Mouse (Mus musculus) cortical plate, adult 2 months (tissue): ENCODE results near the gene Ado. TPM values are rescaled to one million over a fixed set of nuclear protein-coding genes. Genes with fewer than 3 reads are reported as not detected.

ENCODE experiments used
- H3K27ac ChIP-seq: fragments of 200-500 bp; 2 replicates; pipeline ENCODE4 v1.5.1; 2012; ENCODE audit warnings: low read length, control low read depth, inconsistent platforms; ENCODE audit not compliant: insufficient read depth
- H3K4me1 ChIP-seq: fragments of 200-500 bp; 2 replicates; pipeline ENCODE4 v1.6.1; 2011; ENCODE audit warnings: low read length; ENCODE audit not compliant: control insufficient read depth, insufficient read depth
- H3K4me3 ChIP-seq: fragments of 200-500 bp; 2 replicates; pipeline ENCODE4 v1.5.1; 2011; ENCODE audit warnings: mild to moderate bottlenecking, low read length, control low read depth; ENCODE audit not compliant: insufficient read depth
- CTCF ChIP-seq: fragments of 200-500 bp; IDR thresholded peaks from 2 replicates; pipeline ENCODE4 v1.5.1; 2011; ENCODE audit warnings: mild to moderate bottlenecking, control low read depth, low read length; ENCODE audit not compliant: insufficient read depth; ENCODE audit errors: extremely low read depth
- POLR2A ChIP-seq: fragments of 200-500 bp; IDR thresholded peaks from 2 replicates; pipeline ENCODE4 v1.6.1; 2011; ENCODE audit warnings: mild to moderate bottlenecking, low read length, control low read depth; ENCODE audit not compliant: insufficient read depth; ENCODE audit errors: extremely low read depth
- polyA plus RNA-seq: library from polyadenylated mRNA; depleted of rRNA; stranded (reverse); fragments of >200 nt; gene quantifications from 2 replicates; pipeline ENCODE4 v1.2.3, GENCODE M21; 2012; rRNA removed

Gene Ado
- 25.9 and 28.7 TPM in 2 replicates for polyA plus RNA-seq

- peak within 1 kb of the TSS; percentile 96 for H3K27ac ChIP-seq
- H3K4me1 ChIP-seq, result peaks cover 4% of the 10 kb centered on the region
- TF ChIP-seq CTCF (no peak), POLR2A (peak; percentile 10)
- H3K4me3 ChIP-seq, result peak within 1 kb of the TSS; percentile 86
These were observed at the start of gene Ado for GRCm38 (mm10) chr10:67548877-67549731. Ado (minus strand) TSS chr10:67548955.

- TF ChIP-seq CTCF (no peak), POLR2A (no peak)
- Histone ChIP-seq H3K27ac (no peak overlapping the region), H3K4me1 (no peaks in the 10 kb centered on the region), H3K4me3 (no peak overlapping the region)
These were observed 46.5 kb upstream of the Ado start for GRCm38 (mm10) chr10:67595278-67595677.

- no peak for TF ChIP-seq CTCF
- TF ChIP-seq POLR2A, result no peak
- Histone ChIP-seq H3K27ac (no peak overlapping the region), H3K4me1 (no peaks in the 10 kb centered on the region), H3K4me3 (no peak overlapping the region)
These were observed 37.3 kb upstream of the Ado start for GRCm38 (mm10) chr10:67585873-67586610.

- TF ChIP-seq POLR2A (no peak), CTCF (no peak)
- Histone ChIP-seq H3K4me3 (no peak overlapping the region), H3K27ac (no peak overlapping the region), H3K4me1 (no peaks in the 10 kb centered on the region)
These were observed 33.0 kb upstream of the Ado start for GRCm38 (mm10) chr10:67581698-67582285.

GRCm38 (mm10) chr10:67579830-67580229, 31.1 kb upstream of the Ado start:
- no peak for TF ChIP-seq POLR2A
- no peak for TF ChIP-seq CTCF
- no peak overlapping the region for H3K4me3 ChIP-seq
- no peak overlapping the region for H3K27ac ChIP-seq
- no peaks in the 10 kb centered on the region for H3K4me1 ChIP-seq

GRCm38 (mm10) chr10:67573310-67573709, 24.6 kb upstream of the Ado start:
- no peak overlapping the region for H3K4me3 ChIP-seq
- TF ChIP-seq POLR2A, result no peak
- no peak for TF ChIP-seq CTCF
- H3K4me1 ChIP-seq, result no peaks in the 10 kb centered on the region
- no peak overlapping the region for H3K27ac ChIP-seq

- H3K27ac ChIP-seq, result no peak overlapping the region
- no peak overlapping the region for H3K4me3 ChIP-seq
- TF ChIP-seq POLR2A (no peak), CTCF (no peak)
- H3K4me1 ChIP-seq, result no peaks in the 10 kb centered on the region
These were observed 22.7 kb upstream of the Ado start for GRCm38 (mm10) chr10:67571443-67571842.

GRCm38 (mm10) chr10:67569539-67569938, 20.8 kb upstream of the Ado start:
- Histone ChIP-seq H3K4me1 (no peaks in the 10 kb centered on the region), H3K4me3 (no peak overlapping the region), H3K27ac (no peak overlapping the region)
- no peak for TF ChIP-seq POLR2A
- no peak for TF ChIP-seq CTCF

GRCm38 (mm10) chr10:67566104-67566503, 17.3 kb upstream of the Ado start:
- no peak for TF ChIP-seq CTCF
- TF ChIP-seq POLR2A, result no peak
- H3K27ac ChIP-seq, result no peak overlapping the region
- H3K4me1 ChIP-seq, result no peaks in the 10 kb centered on the region
- no peak overlapping the region for H3K4me3 ChIP-seq
